Mouse (Mus musculus): Measurements from ENCODE around the gene Cyp2s1. TPM values are rescaled to one million over a fixed set of nuclear protein-coding genes. Genes with fewer than 3 reads are reported as not detected.

The Cyp2s1 gene
- total RNA-seq, 2 experiments from 2014 or later: not detected

Other genes starting within 250 kb of the Cyp2s1 start
- gene Erich4, start 201.0 kb downstream of the Cyp2s1 start, total RNA-seq (2015; ENCODE audit: low replicate concordance): not detected in 2 replicates
- not detected in 2 replicates for gene Erich4, start 201.0 kb downstream of the Cyp2s1 start, total RNA-seq (2017; ENCODE audit: low replicate concordance)
- gene Dmac2, start 197.5 kb downstream of the Cyp2s1 start, total RNA-seq (2015; ENCODE audit: low replicate concordance): 3.4 and 7.9 TPM in 2 replicates
- gene Dmac2, start 197.5 kb downstream of the Cyp2s1 start, total RNA-seq (2017; ENCODE audit: low replicate concordance): 3.0 and 8.5 TPM in 2 replicates
- gene B3gnt8, start 190.3 kb downstream of the Cyp2s1 start, total RNA-seq (2015; ENCODE audit: low replicate concordance): 2.5 and 3.8 TPM in 2 replicates
- gene B3gnt8, start 190.3 kb downstream of the Cyp2s1 start, total RNA-seq (2017; ENCODE audit: low replicate concordance): 1.7 and 2.4 TPM in 2 replicates
- gene Bckdha, start 157.9 kb downstream of the Cyp2s1 start, total RNA-seq (2015; ENCODE audit: low replicate concordance): 6.7 and 10.5 TPM in 2 replicates
- gene Bckdha, start 157.9 kb downstream of the Cyp2s1 start, total RNA-seq (2017; ENCODE audit: low replicate concordance): 3.2 and 11.4 TPM in 2 replicates
- gene Exosc5, start 157.7 kb downstream of the Cyp2s1 start, total RNA-seq (2015; ENCODE audit: low replicate concordance): 16.2 and 23.1 TPM in 2 replicates
- gene Exosc5, start 157.7 kb downstream of the Cyp2s1 start, total RNA-seq (2017; ENCODE audit: low replicate concordance): 4.9 and 11.7 TPM in 2 replicates
- not detected in 2 replicates for gene Tmem91, start 141.7 kb downstream of the Cyp2s1 start, total RNA-seq (2015; ENCODE audit: low replicate concordance)
- 4.2 TPM in 1 of 2 replicates, not detected in the other for gene Tmem91, start 141.7 kb downstream of the Cyp2s1 start, total RNA-seq (2017; ENCODE audit: low replicate concordance)
- 8.4 and 8.6 TPM in 2 replicates for gene B9d2, start 136.1 kb downstream of the Cyp2s1 start, total RNA-seq (2015; ENCODE audit: low replicate concordance)
- 2.1 and 10.1 TPM in 2 replicates for gene B9d2, start 136.1 kb downstream of the Cyp2s1 start, total RNA-seq (2017; ENCODE audit: low replicate concordance)
- gene Tgfb1, start 129.9 kb downstream of the Cyp2s1 start, total RNA-seq (2015; ENCODE audit: low replicate concordance): 72.4 and 95.2 TPM in 2 replicates
- 15.0 and 19.8 TPM in 2 replicates for gene Tgfb1, start 129.9 kb downstream of the Cyp2s1 start, total RNA-seq (2017; ENCODE audit: low replicate concordance)
- gene Ccdc97, start 97.8 kb downstream of the Cyp2s1 start, total RNA-seq (2015; ENCODE audit: low replicate concordance): 28.1 and 29.9 TPM in 2 replicates
- gene Ccdc97, start 97.8 kb downstream of the Cyp2s1 start, total RNA-seq (2017; ENCODE audit: low replicate concordance): 13.9 and 34.8 TPM in 2 replicates
- gene Hnrnpul1, start 62.2 kb downstream of the Cyp2s1 start, total RNA-seq (2015; ENCODE audit: low replicate concordance): 186 and 195 TPM in 2 replicates
- 179 and 256 TPM in 2 replicates for gene Hnrnpul1, start 62.2 kb downstream of the Cyp2s1 start, total RNA-seq (2017; ENCODE audit: low replicate concordance)
- 51.9 and 61.6 TPM in 2 replicates for gene Axl, start 28.2 kb downstream of the Cyp2s1 start, total RNA-seq (2015; ENCODE audit: low replicate concordance)
- gene Axl, start 28.2 kb downstream of the Cyp2s1 start, total RNA-seq (2017; ENCODE audit: low replicate concordance): 27.2 and 58.7 TPM in 2 replicates
- not detected in 2 replicates for gene Cyp2b10, start 80.7 kb upstream of the Cyp2s1 start, total RNA-seq (2015; ENCODE audit: low replicate concordance)
- gene Cyp2b10, start 80.7 kb upstream of the Cyp2s1 start, total RNA-seq (2017; ENCODE audit: low replicate concordance): not detected in 2 replicates
- gene Cyp2b13, start 244.6 kb upstream of the Cyp2s1 start, total RNA-seq (2015; ENCODE audit: low replicate concordance): not detected in 2 replicates
- not detected in 2 replicates for gene Cyp2b13, start 244.6 kb upstream of the Cyp2s1 start, total RNA-seq (2017; ENCODE audit: low replicate concordance)